Mouse (Mus musculus) neural tube, embryonic 13.5 days (tissue): ENCODE results near the gene Lgr6. TPM values are rescaled to one million over a fixed set of nuclear protein-coding genes. Genes with fewer than 3 reads are reported as not detected.
"Not testable (repeated sequence)": the region's sequence is repeated elsewhere in the genome, so short reads cannot be mapped to it uniquely, and the experiment has no call there.

Experiments
- ATAC-seq: fragments of 200-750 bp; cut with Nextera tagmentation; 2 replicates; pipeline ENCODE4 v1.8.0; 2017; ENCODE audit warnings: low read depth, mild to moderate bottlenecking, moderate TSS enrichment, moderate library complexity
- H3K27ac ChIP-seq: fragments of 300-500 bp; sonication (generic); replicated peaks from 2 replicates; pipeline ENCODE4 v1.5.1; 2015; ENCODE audit warnings: moderate library complexity, mild to moderate bottlenecking, inconsistent platforms
- H3K27me3 ChIP-seq: fragments of 300-500 bp; sonication (generic); 2 replicates; pipeline ENCODE4 v1.6.1; 2015; ENCODE audit warnings: mild to moderate bottlenecking, inconsistent platforms
- H3K36me3 ChIP-seq: fragments of 300-500 bp; sonication (generic); 2 replicates; pipeline ENCODE4 v1.6.1; 2015; ENCODE audit warnings: mild to moderate bottlenecking, inconsistent platforms
- H3K4me1 ChIP-seq: fragments of 300-500 bp; sonication (generic); replicated peaks from 2 replicates; pipeline ENCODE4 v1.6.1; 2015; ENCODE audit warnings: inconsistent platforms
- H3K4me2 ChIP-seq: fragments of 300-500 bp; sonication (generic); 2 replicates; pipeline ENCODE4 v1.6.1; 2015; ENCODE audit warnings: inconsistent platforms, mild to moderate bottlenecking, moderate library complexity
- H3K4me3 ChIP-seq: fragments of 300-500 bp; sonication (generic); 2 replicates; pipeline ENCODE4 v1.5.1; 2015; ENCODE audit warnings: mild to moderate bottlenecking, inconsistent platforms
- H3K9ac ChIP-seq: fragments of 300-500 bp; sonication (generic); 2 replicates; pipeline ENCODE4 v1.6.1; 2015; ENCODE audit warnings: moderate library complexity, mild to moderate bottlenecking, inconsistent platforms
- H3K9me3 ChIP-seq: fragments of 300-500 bp; sonication (generic); 2 replicates; pipeline ENCODE4 v1.6.1; 2016; ENCODE audit warnings: inconsistent platforms
- WGBS: fragments of 180-500 bp; shearing (Covaris S2); methylation state at CpG from one replicate; pipeline ENCODE4 v1.1.7; 2015; 5-methylcytosine and 5-hydroxymethylcytosine counted together
- polyA plus RNA-seq: library from polyadenylated mRNA; unstranded; fragments of >200 nt; fragmentation: Nextera tagmentation; extraction: Ambion mirVana; gene quantifications from 2 replicates; pipeline ENCODE4 v1.2.1, GENCODE M21; 2015

Lgr6 gene
- polyA plus RNA-seq, 1 experiment from 2014 or later = 1.4 TPM

DNA sequence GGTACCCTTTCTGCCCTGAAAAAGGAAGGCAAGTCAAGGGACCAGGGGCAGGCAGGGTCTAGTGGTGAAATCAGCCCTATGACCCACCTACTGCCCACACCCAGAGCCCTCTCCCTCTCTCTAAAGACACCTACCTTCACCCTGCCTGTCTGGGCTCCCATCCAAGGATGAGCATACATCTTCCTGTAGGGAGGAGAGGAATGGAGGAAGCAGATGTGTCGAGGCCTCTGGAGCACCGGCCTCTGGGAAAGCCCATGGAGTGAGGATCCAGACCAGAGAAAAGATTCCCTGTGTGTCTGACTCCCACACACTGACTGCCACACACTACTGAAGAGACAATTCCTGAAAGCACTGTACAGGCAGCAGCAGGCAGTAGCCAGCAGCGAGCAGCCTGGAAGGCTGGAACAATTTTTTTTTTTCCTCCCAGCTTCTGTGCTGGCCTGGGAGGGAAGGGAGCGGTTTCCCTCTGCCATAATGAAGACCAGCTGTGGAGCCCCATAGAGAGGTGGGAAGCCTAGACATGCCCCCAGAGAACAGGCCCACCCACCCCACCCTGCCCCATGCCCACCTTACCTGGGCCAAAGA is 21.5 kb upstream of the Lgr6 start:
- ATAC-seq = 0 out of 2 replicates have a peak, but pooled peaks have one; percentile 44
- no peaks in the 10 kb centered on the region for H3K36me3 ChIP-seq

GRCm38 (mm10) chr1:135125990-135126389 is 20.9 kb upstream of the Lgr6 start:
- no peak for ATAC-seq
- Histone ChIP-seq H3K4me2 (no peak overlapping the region), H3K4me3 (no peak overlapping the region), H3K4me1 (peaks cover 17% of the 10 kb centered on the region; the same call in 1 of the 2 replicates), H3K9me3 (no peaks in the 10 kb centered on the region), H3K27ac (peak overlapping the region; percentile 50), H3K36me3 (no peaks in the 10 kb centered on the region), H3K9ac (no peak overlapping the region), H3K27me3 (peaks cover 16% of the 10 kb centered on the region; the same call in 1 of the 2 replicates)
- 62% methylated on average over 8 of the region's 8 CpGs for WGBS

More for the DNA sequence above, 21.5 kb upstream of the Lgr6 start:
- no peak overlapping the region for H3K4me3 ChIP-seq
- H3K4me1 ChIP-seq = peaks cover 17% of the 10 kb centered on the region; the same call in 1 of the 2 replicates
- peaks cover 18% of the 10 kb centered on the region; the same call in 1 of the 2 replicates for H3K27me3 ChIP-seq
- H3K27ac ChIP-seq = peak overlapping the region; percentile 50
- no peak overlapping the region for H3K4me2 ChIP-seq
- H3K9ac ChIP-seq = 0 out of 2 replicates have a peak overlapping the region, but pooled peaks have one; percentile 17
- 65% methylated on average over 4 of the region's 4 CpGs for WGBS
- no peaks in the 10 kb centered on the region for H3K9me3 ChIP-seq

GRCm38 (mm10) chr1:135124573-135125363 is 19.7 kb upstream of the Lgr6 start:
- Histone ChIP-seq H3K4me1 (peaks cover 17% of the 10 kb centered on the region; the same call in 1 of the 2 replicates), H3K36me3 (no peaks in the 10 kb centered on the region), H3K9me3 (no peaks in the 10 kb centered on the region), H3K4me2 (no peak overlapping the region), H3K4me3 (no peak overlapping the region), H3K27ac (no peak overlapping the region), H3K27me3 (peaks cover 13% of the 10 kb centered on the region; the same call in 1 of the 2 replicates), H3K9ac (no peak overlapping the region)
- ATAC-seq = no peak
- WGBS = 91% methylated on average over 8 of the region's 8 CpGs

DNA sequence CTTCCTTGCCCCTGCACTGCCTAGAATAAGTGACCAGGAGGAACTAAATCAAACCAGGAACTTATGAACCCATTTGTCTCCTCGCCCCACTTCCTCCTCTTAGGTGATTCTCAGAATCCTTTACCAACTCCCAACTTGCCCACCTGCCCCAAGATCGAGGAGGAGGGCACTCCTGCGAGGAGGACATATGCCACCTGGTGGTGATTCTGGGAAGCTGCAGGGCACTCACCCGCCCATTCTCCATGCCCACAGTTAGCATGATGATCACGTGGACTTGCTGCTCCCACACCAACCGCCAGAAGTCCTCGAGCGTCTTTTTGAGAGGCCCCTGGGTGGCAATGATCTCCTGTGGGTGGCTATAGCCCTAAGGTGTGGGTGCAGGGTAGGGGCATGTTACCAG is 7.6 kb upstream of the Lgr6 start:
- 11% methylated on average over 8 of the region's 8 CpGs for WGBS
- no peaks in the 10 kb centered on the region for H3K36me3 ChIP-seq
- no peak for ATAC-seq
- no peak overlapping the region for H3K4me3 ChIP-seq
- H3K4me1 ChIP-seq = peaks cover 6% of the 10 kb centered on the region; the same call in 1 of the 2 replicates
- H3K27me3 ChIP-seq = no peaks in the 10 kb centered on the region
- no peak overlapping the region for H3K27ac ChIP-seq
- H3K9ac ChIP-seq = no peak overlapping the region
- no peak overlapping the region for H3K4me2 ChIP-seq
- no peaks in the 10 kb centered on the region for H3K9me3 ChIP-seq

DNA sequence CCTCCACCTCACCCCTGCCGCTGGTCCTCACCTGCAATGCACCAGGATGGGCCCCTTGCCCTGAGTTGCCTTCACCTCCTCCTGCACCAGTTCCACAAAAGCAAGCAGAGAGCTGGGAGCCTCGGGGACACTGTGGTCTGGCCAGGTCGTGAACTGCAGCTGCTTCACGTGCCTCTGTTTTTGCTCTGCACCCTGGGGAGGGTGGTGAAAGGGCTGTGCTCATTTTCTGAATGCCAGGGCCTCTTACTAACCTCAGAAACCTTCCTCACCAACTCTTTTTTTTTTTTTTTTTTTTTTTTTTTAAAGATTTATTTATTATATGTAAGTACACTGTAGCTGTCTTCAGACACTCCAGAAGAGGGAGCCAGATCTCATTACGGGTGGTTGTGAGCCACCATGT is 6.2 kb upstream of the Lgr6 start:
- not testable (repeated sequence) for H3K27ac ChIP-seq, H3K4me2 ChIP-seq, ATAC-seq, H3K9ac ChIP-seq, H3K4me3 ChIP-seq, H3K9me3 ChIP-seq, H3K4me1 ChIP-seq, H3K36me3 ChIP-seq
- WGBS = 59% methylated on average over 4 of the region's 5 CpGs
- H3K27me3 ChIP-seq = peaks cover 11% of the 10 kb centered on the region

DNA sequence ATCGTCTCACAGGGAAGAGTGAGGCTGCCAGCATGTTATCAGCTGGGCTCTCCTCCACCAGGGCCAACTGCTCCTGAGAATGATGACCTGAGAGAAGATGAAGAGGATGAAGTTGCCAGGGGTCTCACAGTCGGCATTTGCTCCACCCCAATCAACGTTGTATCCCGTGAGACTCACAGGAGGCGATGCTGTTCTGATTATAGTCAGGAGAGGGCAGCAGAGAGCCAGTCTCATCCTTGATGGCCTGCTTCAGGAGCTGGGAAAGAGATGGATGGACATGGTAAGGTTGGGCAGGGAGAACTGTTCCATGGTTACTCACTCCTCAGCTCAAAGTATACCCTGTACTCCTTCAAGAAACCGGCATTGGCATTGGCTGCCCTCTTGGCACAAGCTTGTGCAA is 5.0 kb upstream of the Lgr6 start:
- peaks cover 17% of the 10 kb centered on the region for H3K4me1 ChIP-seq
- no peak overlapping the region for H3K4me3 ChIP-seq
- H3K36me3 ChIP-seq = no peaks in the 10 kb centered on the region
- no peak for ATAC-seq
- no peak overlapping the region for H3K27ac ChIP-seq
- H3K4me2 ChIP-seq = no peak overlapping the region
- H3K9ac ChIP-seq = no peak overlapping the region
- 21% methylated on average over 6 of the region's 6 CpGs for WGBS
- H3K27me3 ChIP-seq = peaks cover 23% of the 10 kb centered on the region
- H3K9me3 ChIP-seq = no peaks in the 10 kb centered on the region

- H3K9me3 ChIP-seq = no peaks in the 10 kb centered on the region
- no peaks in the 10 kb centered on the region for H3K36me3 ChIP-seq
- H3K27ac ChIP-seq = no peak overlapping the region
- ATAC-seq = no peak
- H3K4me2 ChIP-seq = no peak overlapping the region
- peaks cover 22% of the 10 kb centered on the region for H3K4me1 ChIP-seq
- H3K27me3 ChIP-seq = peaks cover 37% of the 10 kb centered on the region
- WGBS = 38% methylated on average over 6 of the region's 6 CpGs
- H3K9ac ChIP-seq = no peak overlapping the region
- H3K4me3 ChIP-seq = no peak overlapping the region
These were observed 3.5 kb upstream of the Lgr6 start for GRCm38 (mm10) chr1:135108611-135109010.

GRCm38 (mm10) chr1:135105951-135106350 is 875 bp upstream of the Lgr6 start:
- Histone ChIP-seq H3K4me3 (no peak overlapping the region), H3K4me2 (peak overlapping the region; percentile 63; the same call in 1 of the 2 replicates), H3K4me1 (peaks cover 16% of the 10 kb centered on the region), H3K27me3 (peaks cover 64% of the 10 kb centered on the region), H3K9ac (no peak overlapping the region), H3K27ac (no peak overlapping the region), H3K36me3 (no peaks in the 10 kb centered on the region), H3K9me3 (no peaks in the 10 kb centered on the region)
- no peak for ATAC-seq
- 5% methylated on average over 8 of the region's 8 CpGs for WGBS

- peaks cover 54% of the 10 kb centered on the region for H3K27me3 ChIP-seq
- WGBS = 67% methylated on average over 7 of the region's 7 CpGs
These were observed 4.7 kb downstream of the Lgr6 start for GRCm38 (mm10) chr1:135100400-135100799.

DNA sequence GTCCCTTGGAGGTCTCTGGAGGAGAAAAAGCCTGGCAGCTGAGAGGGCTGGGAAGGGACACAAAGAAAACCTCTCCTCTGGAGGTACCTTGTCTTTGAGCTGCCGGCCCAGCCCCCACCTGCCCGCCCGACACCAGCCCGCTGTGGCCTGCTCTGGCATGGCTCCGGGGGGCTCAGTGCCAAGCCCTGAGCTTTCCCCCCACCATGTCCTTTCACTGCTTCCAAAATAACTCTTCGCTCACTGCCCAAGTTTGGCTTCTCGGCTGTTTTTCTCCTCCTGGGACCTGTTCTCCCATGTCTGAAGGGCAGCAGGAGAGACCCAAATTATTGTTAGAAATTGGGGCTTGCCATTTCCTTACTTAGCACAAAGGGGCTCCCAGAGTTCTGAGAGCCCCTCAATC is 6.6 kb downstream of the Lgr6 start:
- Histone ChIP-seq H3K4me1 (peaks cover 10% of the 10 kb centered on the region; the same call in 1 of the 2 replicates), H3K4me3 (no peak overlapping the region), H3K36me3 (no peaks in the 10 kb centered on the region), H3K9me3 (no peaks in the 10 kb centered on the region), H3K27ac (no peak overlapping the region), H3K4me2 (no peak overlapping the region), H3K9ac (no peak overlapping the region), H3K27me3 (peaks cover 35% of the 10 kb centered on the region)
- no peak for ATAC-seq
- 85% methylated on average over 7 of the region's 7 CpGs for WGBS

More at GRCm38 (mm10) chr1:135100400-135100799, 4.7 kb downstream of the Lgr6 start:
- no peak overlapping the region for H3K4me3 ChIP-seq
- H3K4me1 ChIP-seq = peaks cover 19% of the 10 kb centered on the region
- no peaks in the 10 kb centered on the region for H3K36me3 ChIP-seq
- H3K9me3 ChIP-seq = no peaks in the 10 kb centered on the region
- no peak overlapping the region for H3K9ac ChIP-seq
- H3K4me2 ChIP-seq = no peak overlapping the region
- no peak for ATAC-seq
- H3K27ac ChIP-seq = no peak overlapping the region

GRCm38 (mm10) chr1:135097441-135097840 is 7.6 kb downstream of the Lgr6 start:
- Histone ChIP-seq H3K9me3 (no peaks in the 10 kb centered on the region), H3K9ac (no peak overlapping the region), H3K4me2 (no peak overlapping the region), H3K27ac (no peak overlapping the region), H3K27me3 (peaks cover 25% of the 10 kb centered on the region), H3K4me1 (peaks cover 10% of the 10 kb centered on the region; the same call in 1 of the 2 replicates), H3K4me3 (no peak overlapping the region), H3K36me3 (no peaks in the 10 kb centered on the region)
- ATAC-seq = no peak
- 92% methylated on average over 6 of the region's 6 CpGs for WGBS

DNA sequence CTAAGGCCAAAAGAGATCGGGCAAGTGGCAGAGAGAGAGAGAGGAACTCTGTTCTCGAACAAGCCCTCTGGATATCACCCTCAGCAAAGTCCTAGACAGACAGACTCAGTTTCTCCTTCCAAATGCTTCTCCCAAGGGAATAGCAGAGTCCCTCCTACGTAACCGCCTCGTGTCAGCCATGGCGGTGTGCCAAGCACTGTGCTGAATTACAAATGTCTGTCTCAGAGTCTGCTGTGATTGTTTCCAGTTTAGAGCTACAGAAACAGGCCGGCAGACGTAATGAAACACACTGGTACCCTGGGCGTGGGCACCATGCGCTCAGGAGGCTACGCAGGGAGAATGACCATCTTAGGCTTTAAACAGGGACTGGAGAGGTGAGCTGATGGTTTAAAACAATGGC is 8.8 kb downstream of the Lgr6 start:
- no peak overlapping the region for H3K9ac ChIP-seq
- WGBS = 72% methylated on average over 11 of the region's 11 CpGs
- no peak overlapping the region for H3K4me2 ChIP-seq
- no peak for ATAC-seq
- H3K27me3 ChIP-seq = peaks cover 13% of the 10 kb centered on the region
- H3K4me1 ChIP-seq = peaks cover 10% of the 10 kb centered on the region; the same call in 1 of the 2 replicates
- H3K27ac ChIP-seq = no peak overlapping the region
- no peaks in the 10 kb centered on the region for H3K9me3 ChIP-seq
- no peak overlapping the region for H3K4me3 ChIP-seq
- H3K36me3 ChIP-seq = no peaks in the 10 kb centered on the region
